Mouse (Mus musculus) neural tube, embryonic 11.5 days (tissue): Measurements from ENCODE around the gene Abcb4. TPM values are rescaled to one million over a fixed set of nuclear protein-coding genes. Genes with fewer than 3 reads are reported as not detected.
"Not testable (repeated sequence)": the region's sequence is repeated elsewhere in the genome, so short reads cannot be mapped to it uniquely, and the experiment has no call there.

Experiments
- ATAC-seq: fragments of 200-750 bp; cut with Nextera tagmentation; 2 replicates; pipeline ENCODE4 v1.8.0; 2017; ENCODE audit warnings: moderate number of reproducible peaks, mild to moderate bottlenecking, moderate TSS enrichment, moderate library complexity; ENCODE audit not compliant: insufficient read depth, low FRiP score, low TSS enrichment
- DNase-seq: peaks from one replicate; pipeline ENCODE4 v3.0.0-alpha.2; 2015; ENCODE audit warnings: low spot score
- H3K27ac ChIP-seq: fragments of 300-500 bp; sonication (generic); 2 replicates; pipeline ENCODE4 v1.5.1; 2014; ENCODE audit warnings: low read depth, mild to moderate bottlenecking, low read length
- H3K27me3 ChIP-seq: fragments of 300-500 bp; sonication (generic); 2 replicates; pipeline ENCODE4 v1.6.1; 2014; ENCODE audit warnings: mild to moderate bottlenecking, low read length, mixed read lengths; ENCODE audit not compliant: control insufficient read depth, insufficient read depth
- H3K36me3 ChIP-seq: fragments of 300-500 bp; sonication (generic); 2 replicates; pipeline ENCODE4 v1.6.1; 2014; ENCODE audit warnings: mild to moderate bottlenecking, low read length, moderate library complexity, mixed read lengths; ENCODE audit not compliant: control insufficient read depth, insufficient read depth
- H3K4me1 ChIP-seq: fragments of 300-500 bp; sonication (generic); 2 replicates; pipeline ENCODE4 v1.6.1; 2014; ENCODE audit warnings: low read length, mixed read lengths; ENCODE audit not compliant: control insufficient read depth, insufficient read depth
- H3K4me2 ChIP-seq: fragments of 300-500 bp; sonication (generic); 2 replicates; pipeline ENCODE4 v1.6.1; 2014; ENCODE audit warnings: low read depth, mild to moderate bottlenecking, moderate library complexity
- H3K4me3 ChIP-seq: fragments of 300-500 bp; sonication (generic); 2 replicates; pipeline ENCODE4 v1.5.1; 2014; ENCODE audit warnings: low read depth, low read length
- H3K9ac ChIP-seq: fragments of 300-500 bp; sonication (generic); 2 replicates; pipeline ENCODE4 v1.6.1; 2014; ENCODE audit warnings: mild to moderate bottlenecking, low read length
- H3K9me3 ChIP-seq: fragments of 300-500 bp; sonication (generic); 2 replicates; pipeline ENCODE4 v1.6.1; 2016; ENCODE audit warnings: low read length; ENCODE audit not compliant: control insufficient read depth
- WGBS: fragments of 180-500 bp; shearing (Covaris S2); extraction: QIAGEN DNeasy Blood & Tissue Kit; methylation state at CpG from one replicate; pipeline ENCODE4 v1.1.7; 2014; 5-methylcytosine and 5-hydroxymethylcytosine counted together
- polyA plus RNA-seq: library from polyadenylated mRNA; unstranded; fragments of >200 nt; fragmentation: Nextera tagmentation; extraction: Ambion mirVana; gene quantifications from 2 replicates; pipeline ENCODE4 v1.2.1, GENCODE M21; 2014

Gene Abcb4
- polyA plus RNA-seq, 1 experiment from 2014 or later = 0.32 TPM

DNA sequence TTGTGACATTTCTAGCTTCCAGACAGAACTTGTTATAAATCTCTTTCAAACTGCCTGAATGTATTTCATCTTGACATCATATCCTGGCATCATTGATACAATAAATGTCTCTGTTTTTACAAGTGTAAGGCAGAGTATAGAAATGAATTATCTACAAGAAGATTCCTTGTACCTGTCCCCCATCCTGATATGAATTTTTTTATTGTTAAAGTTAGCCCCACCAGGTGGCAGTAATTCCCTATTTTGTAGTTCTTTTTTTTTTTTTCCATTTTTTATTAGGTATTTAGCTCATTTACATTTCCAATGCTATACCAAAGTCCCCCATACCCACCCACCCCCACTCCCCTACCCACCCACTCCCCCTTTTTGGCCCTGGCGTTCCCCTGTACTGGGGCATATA lies 47.7 kb downstream of the Abcb4 start:
- not testable (repeated sequence) for H3K4me3 ChIP-seq, DNase-seq, H3K4me1 ChIP-seq, H3K9me3 ChIP-seq, H3K36me3 ChIP-seq, H3K27ac ChIP-seq, H3K9ac ChIP-seq, H3K4me2 ChIP-seq, H3K27me3 ChIP-seq, ATAC-seq
- no CpG with 5 or more reads among the region's 1 CpGs for WGBS

DNA sequence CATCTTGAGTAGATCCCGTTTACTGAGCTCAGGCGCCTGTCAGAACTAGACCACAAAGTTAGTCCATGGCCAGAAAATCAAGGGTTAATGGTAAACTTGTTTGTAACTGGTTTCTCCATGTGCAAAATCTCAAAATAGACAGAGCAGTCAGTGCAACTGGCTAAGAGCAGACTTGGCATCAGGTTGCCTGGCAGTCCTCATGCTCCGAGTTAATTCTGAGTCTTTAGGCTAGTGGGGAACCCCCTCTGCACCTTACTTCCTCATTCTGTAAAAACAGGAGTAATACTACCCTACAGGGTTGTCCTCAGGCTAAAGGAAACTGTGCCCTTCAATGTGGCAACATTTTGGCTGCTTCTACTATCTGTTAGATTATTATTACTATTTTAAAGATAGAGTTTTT lies 50.3 kb downstream of the Abcb4 start:
- ATAC-seq = no peak
- H3K27me3 ChIP-seq = no peaks in the 10 kb centered on the region
- no peak overlapping the region for H3K27ac ChIP-seq
- no peak overlapping the region for H3K9ac ChIP-seq
- H3K36me3 ChIP-seq = no peaks in the 10 kb centered on the region
- H3K4me3 ChIP-seq = no peak overlapping the region
- DNase-seq = no peak
- WGBS = 84% methylated on average over 3 of the region's 3 CpGs
- H3K4me1 ChIP-seq = no peaks in the 10 kb centered on the region
- no peaks in the 10 kb centered on the region for H3K9me3 ChIP-seq
- no peak overlapping the region for H3K4me2 ChIP-seq

- WGBS = 72% methylated on average over 4 of the region's 4 CpGs
Observed at GRCm38 (mm10) chr5:8947423-8948110, 54.0 kb downstream of the Abcb4 start.

DNA sequence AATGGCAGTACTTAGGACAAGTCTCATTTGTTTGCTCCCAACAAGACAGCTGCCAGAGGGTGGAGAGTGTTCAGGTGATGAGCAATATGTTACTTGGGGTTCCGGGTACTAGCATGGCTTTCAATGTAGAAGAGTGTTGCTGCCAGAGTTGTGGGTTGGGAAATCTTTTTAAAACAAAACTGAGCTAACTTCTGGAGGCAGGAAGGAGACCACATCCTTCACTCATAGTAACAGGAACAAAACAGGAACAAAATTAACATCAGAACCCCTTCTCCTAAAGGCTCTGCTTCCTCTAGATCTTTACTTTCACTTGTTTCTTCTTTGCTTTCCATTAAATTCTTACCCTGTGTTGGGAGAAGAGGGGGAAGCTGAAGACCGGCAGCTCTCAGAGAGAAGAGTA lies 60.1 kb downstream of the Abcb4 start:
- Histone ChIP-seq H3K36me3 (no peaks in the 10 kb centered on the region), H3K4me3 (no peak overlapping the region), H3K9ac (no peak overlapping the region), H3K9me3 (no peaks in the 10 kb centered on the region), H3K27me3 (no peaks in the 10 kb centered on the region), H3K4me1 (no peaks in the 10 kb centered on the region), H3K27ac (no peak overlapping the region), H3K4me2 (no peak overlapping the region)
- no peak for ATAC-seq
- 96% methylated on average over 2 of the region's 2 CpGs for WGBS
- no peak for DNase-seq

More at GRCm38 (mm10) chr5:8947423-8948110, 54.0 kb downstream of the Abcb4 start:
- no peaks in the 10 kb centered on the region for H3K4me1 ChIP-seq
- H3K4me3 ChIP-seq = no peak overlapping the region
- DNase-seq (no peak), ATAC-seq (no peak)
- no peaks in the 10 kb centered on the region for H3K9me3 ChIP-seq
- H3K27ac ChIP-seq = no peak overlapping the region
- H3K36me3 ChIP-seq = no peaks in the 10 kb centered on the region
- H3K4me2 ChIP-seq = no peak overlapping the region
- no peak overlapping the region for H3K9ac ChIP-seq
- H3K27me3 ChIP-seq = no peaks in the 10 kb centered on the region

DNA sequence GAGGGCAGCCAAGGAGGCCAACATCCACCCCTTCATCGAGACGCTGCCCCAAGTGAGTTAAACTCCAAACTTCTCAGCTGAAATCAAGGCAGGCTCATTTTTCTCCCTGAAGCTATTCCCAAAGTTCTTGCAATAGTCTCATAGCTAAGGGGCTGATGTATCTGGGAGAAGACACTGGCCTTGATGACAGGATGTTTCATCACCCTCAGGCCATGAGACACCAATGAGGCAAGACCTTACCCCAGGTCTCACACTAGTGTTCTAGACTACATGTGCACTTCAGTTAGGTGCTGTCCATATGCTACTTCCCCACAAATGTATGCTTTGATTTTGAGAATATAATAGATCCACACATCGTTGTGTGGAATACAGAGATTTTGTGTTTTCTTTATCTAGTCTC lies 62.0 kb downstream of the Abcb4 start:
- Histone ChIP-seq H3K27ac (no peak overlapping the region), H3K27me3 (no peaks in the 10 kb centered on the region), H3K36me3 (no peaks in the 10 kb centered on the region), H3K9me3 (no peaks in the 10 kb centered on the region), H3K4me3 (no peak overlapping the region), H3K4me2 (no peak overlapping the region), H3K4me1 (no peaks in the 10 kb centered on the region), H3K9ac (no peak overlapping the region)
- ATAC-seq = no peak
- 98% methylated on average over 3 of the region's 3 CpGs for WGBS
- DNase-seq = no peak

DNA sequence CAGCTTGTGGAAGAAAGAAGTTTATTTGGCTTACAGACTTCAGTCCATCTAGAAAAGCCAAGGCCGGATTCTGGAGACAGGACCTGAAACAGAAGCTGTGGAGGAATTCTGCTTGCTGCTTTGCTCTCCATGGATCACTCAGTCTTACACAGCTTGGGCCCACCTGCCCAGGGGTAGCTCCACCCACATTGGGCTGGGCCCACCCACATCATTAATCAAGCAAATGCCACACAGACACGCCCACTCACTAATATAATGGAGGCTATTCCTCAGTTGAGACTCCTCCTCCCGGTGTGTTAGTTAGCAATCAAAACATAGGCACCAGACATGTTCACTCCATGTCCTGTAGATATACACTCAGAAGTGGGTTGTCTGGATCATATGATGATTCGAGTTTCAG lies 67.0 kb downstream of the Abcb4 start:
- no peaks in the 10 kb centered on the region for H3K27me3 ChIP-seq
- 81% methylated on average over 4 of the region's 4 CpGs for WGBS
- no peak for DNase-seq
- H3K4me2 ChIP-seq = no peak overlapping the region
- no peak overlapping the region for H3K27ac ChIP-seq
- no peak overlapping the region for H3K9ac ChIP-seq
- H3K9me3 ChIP-seq = no peaks in the 10 kb centered on the region
- 0 out of 2 replicates have a peak, but pooled peaks have one; percentile 53 for ATAC-seq
- H3K4me3 ChIP-seq = no peak overlapping the region
- H3K4me1 ChIP-seq = no peaks in the 10 kb centered on the region
- H3K36me3 ChIP-seq = peaks cover 7% of the 10 kb centered on the region; the same call in 1 of the 2 replicates

DNA sequence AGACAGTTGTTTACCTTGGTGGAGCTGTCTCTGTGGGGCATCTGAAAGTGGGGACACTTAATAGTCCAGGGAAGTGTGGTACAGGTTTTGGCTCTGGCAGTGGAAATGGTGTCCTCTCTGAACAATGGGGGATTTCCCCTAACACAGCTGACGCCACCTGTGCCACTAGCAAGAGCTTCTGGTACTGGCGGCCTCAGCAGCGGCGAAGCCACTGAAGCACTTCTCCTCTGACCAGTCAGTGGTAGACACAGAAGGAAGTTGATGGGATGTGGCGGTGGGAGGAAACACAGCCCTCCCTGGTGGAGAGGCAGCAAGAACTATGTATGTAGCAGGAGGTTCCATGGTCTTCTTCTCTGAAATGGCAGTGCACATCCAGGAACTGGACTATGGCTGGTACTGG lies 71.0 kb downstream of the Abcb4 start:
- DNase-seq (no peak), ATAC-seq (no peak)
- Histone ChIP-seq H3K4me2 (no peak overlapping the region), H3K36me3 (peaks cover 7% of the 10 kb centered on the region; the same call in 1 of the 2 replicates), H3K9me3 (no peaks in the 10 kb centered on the region), H3K9ac (no peak overlapping the region), H3K4me3 (no peak overlapping the region), H3K27ac (no peak overlapping the region), H3K27me3 (no peaks in the 10 kb centered on the region), H3K4me1 (no peaks in the 10 kb centered on the region)
- WGBS = 94% methylated on average over 5 of the region's 5 CpGs

- Histone ChIP-seq H3K4me3 (no peak overlapping the region), H3K9me3 (no peaks in the 10 kb centered on the region), H3K4me1 (no peaks in the 10 kb centered on the region), H3K27ac (no peak overlapping the region), H3K4me2 (no peak overlapping the region), H3K27me3 (no peaks in the 10 kb centered on the region), H3K9ac (no peak overlapping the region), H3K36me3 (peaks cover 2% of the 10 kb centered on the region)
- DNase-seq (no peak), ATAC-seq (no peak)
- 94% methylated on average over 2 of the region's 2 CpGs for WGBS
Observed at GRCm38 (mm10) chr5:8970694-8971093, 77.2 kb downstream of the Abcb4 start.

DNA sequence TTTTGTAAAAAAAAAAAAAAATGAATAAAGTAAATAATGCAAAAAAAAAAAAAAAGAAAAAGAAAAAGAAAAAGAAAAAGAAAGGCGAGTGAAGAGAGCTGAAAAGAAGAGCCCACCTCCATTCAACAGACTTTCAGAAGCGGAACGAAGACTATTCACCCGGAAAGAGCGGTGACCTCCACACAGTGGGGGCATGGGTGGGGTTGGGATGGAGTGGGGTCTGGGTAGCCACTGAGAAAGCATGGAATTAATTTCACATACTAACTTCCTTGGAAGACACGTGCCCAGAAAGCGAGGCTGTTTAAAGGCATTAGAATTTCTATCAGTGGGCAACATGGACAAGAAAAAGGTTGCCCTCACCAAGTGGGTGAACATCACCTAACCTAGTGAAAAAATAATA lies 78.8 kb downstream of the Abcb4 start:
- no peak overlapping the region for H3K4me2 ChIP-seq
- H3K4me1 ChIP-seq = no peaks in the 10 kb centered on the region
- peaks cover 2% of the 10 kb centered on the region for H3K36me3 ChIP-seq
- 48% methylated on average over 7 of the region's 7 CpGs for WGBS
- no peaks in the 10 kb centered on the region for H3K9me3 ChIP-seq
- no peak overlapping the region for H3K4me3 ChIP-seq
- H3K27ac ChIP-seq = no peak overlapping the region
- no peaks in the 10 kb centered on the region for H3K27me3 ChIP-seq
- H3K9ac ChIP-seq = no peak overlapping the region
- DNase-seq (no peak), ATAC-seq (no peak)
